Comparison of ENCODE assay signal across 22 mouse cellular contexts in genomic region chr17:62781120-62781519, GRCm38 (mm10).
DNase-seq lines count a peak whose midpoint lies in the region; ATAC-seq and TF ChIP-seq lines count a peak whose summit lies in the region.
"Had no signal": no experiment of that assay in that cellular context is flagged by ENCODE, and none has a peak within 500 bp of the region (broad histone marks: within the 10 kb centered on the region; RNA-seq: fewer than 3 reads in every experiment).

No protein-coding gene starts in this region.

- H3K4me1 ChIP-seq in stomach, postnatal 0 days (replicated peaks; ENCODE audit: control insufficient read depth, insufficient read depth): peaks cover 5% of the 10 kb centered on the region; the same call in 1 of the 2 replicates

- no peaks in the 10 kb centered on the region for H3K9me3 ChIP-seq in stomach, postnatal 0 days (ENCODE audit: control insufficient read depth, low read length)
- H3K9me3 ChIP-seq: embryonic facial prominence, embryonic 12.5 days; forebrain, embryonic 15.5 days; heart, embryonic 12.5 days; limb, embryonic 13.5 days; liver, embryonic 15.5 days; midbrain, embryonic 10.5 days had no signal

- H3K36me3 ChIP-seq in stomach, postnatal 0 days (ENCODE audit: control insufficient read depth, insufficient read depth, low read length): no peaks in the 10 kb centered on the region
- H3K36me3 ChIP-seq: embryonic facial prominence, embryonic 12.5 days; forebrain, embryonic 15.5 days; heart, embryonic 12.5 days; limb, embryonic 13.5 days; liver, embryonic 15.5 days; midbrain, embryonic 10.5 days had no signal

- WGBS in stomach, postnatal 0 days: 77% methylated on average over 5 of the region's 6 CpGs

- no peak for TF ChIP-seq EP300 in stomach, postnatal 0 days (optimal IDR thresholded peaks at IDR 0.05)

- no peak overlapping the region for H3K9ac ChIP-seq in stomach, postnatal 0 days (ENCODE audit: low read length)
- H3K9ac ChIP-seq: embryonic facial prominence, embryonic 12.5 days; forebrain, embryonic 15.5 days; heart, embryonic 12.5 days; limb, embryonic 13.5 days; liver, embryonic 15.5 days had no signal

- ATAC-seq in hematopoietic stem cell, adult 5-6 weeks (replicated peaks in 1 of 2; ENCODE audit: insufficient read depth in 1 of 2, low FRiP score in 2 of 2, low TSS enrichment in 1 of 2, low read depth in 1 of 2, poor library complexity in 2 of 2, severe bottlenecking in 2 of 2): peak; percentile 37 to 74; a peak in 3 of 4 replicates
- ATAC-seq in stomach, postnatal 0 days (ENCODE audit: low FRiP score, low TSS enrichment): no peak
- ATAC-seq: forebrain, embryonic 15.5 days; Patski had no signal

- TF ChIP-seq CTCF in stomach, postnatal 0 days (IDR thresholded peaks at IDR 0.05; ENCODE audit: low read depth): no peak

- H3K27ac ChIP-seq in stomach, postnatal 0 days (replicated peaks): no peak overlapping the region
- H3K27ac ChIP-seq: embryonic facial prominence, embryonic 12.5 days; forebrain, embryonic 15.5 days; layer of hippocampus, adult 2 months; left cerebral cortex, adult 2 months; limb, embryonic 13.5 days; liver, embryonic 15.5 days; midbrain, embryonic 10.5 days had no signal

- DNase-seq in spleen, adult 18-20 months: peak; percentile 12 to 13
- no peak for DNase-seq in spleen, adult 12 weeks (ENCODE audit: low spot score)
- DNase-seq in stomach, postnatal 0 days (ENCODE audit: low spot score): peak; percentile 7
- DNase-seq in thymus, postnatal 4 days: peak; percentile 58
- DNase-seq in gastrocnemius, postnatal 25 days: no peak
- DNase-seq in layer of hippocampus, adult 8-10 months (ENCODE audit: low spot score in 2 of 2): no peak
- DNase-seq in neural tube, embryonic 10.5 days (ENCODE audit: extremely low spot score, low spot score): no peak
- DNase-seq: adrenal gland, postnatal 36 days; cerebellum, adult 8-10 months; kidney, adult 18-20 months; lung, postnatal 10 days; retina, postnatal 1 day had no signal

- no peak overlapping the region for H3K4me2 ChIP-seq in stomach, postnatal 0 days (replicated peaks; ENCODE audit: low read depth)
- H3K4me2 ChIP-seq: embryonic facial prominence, embryonic 12.5 days; forebrain, embryonic 15.5 days; heart, embryonic 12.5 days; limb, embryonic 13.5 days; liver, embryonic 15.5 days had no signal

- no peaks in the 10 kb centered on the region for H3K27me3 ChIP-seq in stomach, postnatal 0 days (ENCODE audit: control insufficient read depth, insufficient read depth, low read length)
- H3K27me3 ChIP-seq: embryonic facial prominence, embryonic 12.5 days; heart, embryonic 12.5 days; limb, embryonic 13.5 days; liver, embryonic 15.5 days; Patski had no signal

- H3K4me3 ChIP-seq in stomach, postnatal 0 days (ENCODE audit: low read depth, low read length): no peak overlapping the region
- H3K4me3 ChIP-seq: embryonic facial prominence, embryonic 12.5 days; forebrain, embryonic 15.5 days; heart, embryonic 12.5 days; layer of hippocampus, adult 2 months; left cerebral cortex, adult 2 months; limb, embryonic 13.5 days; liver, embryonic 15.5 days; midbrain, embryonic 10.5 days had no signal

Comparison
In these comparisons a context has a peak if more than half of its experiments do, and no peak if none do; other contexts are left out.
1. DNase-seq: peak in spleen, adult 18-20 months (2 of 2), stomach, postnatal 0 days (single experiment) and thymus, postnatal 4 days (single experiment); none in spleen, adult 12 weeks (single experiment), gastrocnemius, postnatal 25 days (single experiment), layer of hippocampus, adult 8-10 months (0 of 2) and neural tube, embryonic 10.5 days (single experiment).